Mouse (Mus musculus): ENCODE measurements around the gene Mdfic. TPM values are rescaled to one million over a fixed set of nuclear protein-coding genes. Genes with fewer than 3 reads are reported as not detected.

The Mdfic gene
- total RNA-seq, 1 experiment, result 8.1 TPM

DNA sequence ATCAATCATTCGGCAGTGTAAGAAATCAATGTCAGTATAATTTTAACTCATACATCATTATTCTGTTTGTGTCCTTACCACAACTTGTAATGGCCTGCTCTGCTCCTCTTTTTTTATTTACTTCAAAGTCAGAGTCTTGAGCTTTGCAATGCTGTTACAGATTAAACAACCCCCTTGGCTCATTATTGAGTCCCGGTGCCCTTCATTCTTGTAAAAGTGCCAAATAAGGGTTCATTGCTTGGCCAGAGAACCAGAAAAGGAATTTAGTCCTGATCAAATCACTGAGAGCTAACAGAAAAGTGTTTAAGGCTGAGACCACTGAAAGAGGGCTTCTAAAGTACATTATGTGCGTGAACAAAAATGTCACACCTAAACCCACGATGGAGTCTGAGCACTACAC, 10.2 kb downstream of the Mdfic start:
- Histone ChIP-seq H3K27ac (ENCODE audit: insufficient read depth, low read depth, low read length, poor library complexity, severe bottlenecking) (no peak overlapping the region), H3K36me3 (ENCODE audit: control insufficient read depth, insufficient read depth, low read length, poor library complexity, severe bottlenecking) (no peaks in the 10 kb centered on the region), H3K4me1 (ENCODE audit: control insufficient read depth in 2 of 2, insufficient read depth in 2 of 2, low read length in 2 of 2, poor library complexity in 1 of 2) (no peaks in the 10 kb centered on the region), H3K9me3 (ENCODE audit: control insufficient read depth, insufficient read depth, low read depth, low read length) (no peaks in the 10 kb centered on the region), H3K4me3 (ENCODE audit: insufficient read depth in 1 of 2, low read depth in 1 of 2, low read length in 2 of 2, poor library complexity in 1 of 2, severe bottlenecking in 1 of 2) (no peak overlapping the region), H3K9ac (ENCODE audit: insufficient read depth, low read depth, low read length, poor library complexity, severe bottlenecking) (no peak overlapping the region)
- in situ Hi-C loops (cut with MboI; ENCODE audit: low sequenced_read_pairs in 2 of 2, unreplicated experiment in 2 of 2), result no loop called here
- no peak for DNase-seq (ENCODE audit: low read depth, low spot score)
- TF ChIP-seq ZC3H11A (IDR thresholded peaks at IDR 0.05; ENCODE audit: borderline replicate concordance, low read depth, low read length) (no peak), ZNF384 (IDR thresholded peaks at IDR 0.05; ENCODE audit: low read depth, low read length) (no peak), MAFK (IDR thresholded peaks at IDR 0.05; ENCODE audit: insufficient read depth, low read depth, low read length) (no peak), HCFC1 (IDR thresholded peaks at IDR 0.05; ENCODE audit: borderline replicate concordance, insufficient read depth, low read length) (no peak), CHD2 (IDR thresholded peaks at IDR 0.05; ENCODE audit: low read depth, low read length) (no peak)

DNA sequence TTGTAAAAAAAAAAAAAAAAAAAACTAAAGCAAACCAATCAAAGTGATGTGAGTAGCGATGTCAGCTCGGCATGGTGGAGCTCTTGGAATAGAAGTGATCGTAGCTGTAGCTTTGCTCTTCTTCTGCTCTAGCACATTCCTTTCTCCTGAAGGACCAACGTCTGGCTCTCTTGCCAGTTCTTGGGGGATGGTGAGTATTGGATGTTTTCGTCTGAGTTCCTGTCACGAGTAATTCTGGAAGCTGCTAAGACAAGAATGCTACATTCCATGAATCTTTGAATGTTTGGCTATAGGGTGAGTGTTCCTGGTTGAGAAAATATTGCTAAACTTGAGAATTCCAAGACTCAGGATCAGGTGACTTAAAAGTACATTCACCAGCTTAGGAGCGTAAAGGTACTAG, 11.0 kb downstream of the Mdfic start:
- TF ChIP-seq HCFC1 (IDR thresholded peaks at IDR 0.05; ENCODE audit: borderline replicate concordance, insufficient read depth, low read length) (no peak), ZC3H11A (IDR thresholded peaks at IDR 0.05; ENCODE audit: borderline replicate concordance, low read depth, low read length) (no peak), CHD2 (IDR thresholded peaks at IDR 0.05; ENCODE audit: low read depth, low read length) (no peak), ZNF384 (IDR thresholded peaks at IDR 0.05; ENCODE audit: low read depth, low read length) (no peak), MAFK (IDR thresholded peaks at IDR 0.05; ENCODE audit: insufficient read depth, low read depth, low read length) (no peak)
- no peak overlapping the region for H3K27ac ChIP-seq (ENCODE audit: insufficient read depth, low read depth, low read length, poor library complexity, severe bottlenecking)
- no peaks in the 10 kb centered on the region for H3K36me3 ChIP-seq (ENCODE audit: control insufficient read depth, insufficient read depth, low read length, poor library complexity, severe bottlenecking)
- in situ Hi-C loops (cut with MboI; ENCODE audit: low sequenced_read_pairs in 2 of 2, unreplicated experiment in 2 of 2), result no loop called here
- H3K9me3 ChIP-seq (ENCODE audit: control insufficient read depth, insufficient read depth, low read depth, low read length), result no peaks in the 10 kb centered on the region
- no peak overlapping the region for H3K9ac ChIP-seq (ENCODE audit: insufficient read depth, low read depth, low read length, poor library complexity, severe bottlenecking)
- H3K4me3 ChIP-seq (ENCODE audit: insufficient read depth in 1 of 2, low read depth in 1 of 2, low read length in 2 of 2, poor library complexity in 1 of 2, severe bottlenecking in 1 of 2), result no peak overlapping the region
- DNase-seq (ENCODE audit: low read depth, low spot score), result no peak
- no peaks in the 10 kb centered on the region for H3K4me1 ChIP-seq (ENCODE audit: control insufficient read depth in 2 of 2, insufficient read depth in 2 of 2, low read length in 2 of 2, poor library complexity in 1 of 2)

DNA sequence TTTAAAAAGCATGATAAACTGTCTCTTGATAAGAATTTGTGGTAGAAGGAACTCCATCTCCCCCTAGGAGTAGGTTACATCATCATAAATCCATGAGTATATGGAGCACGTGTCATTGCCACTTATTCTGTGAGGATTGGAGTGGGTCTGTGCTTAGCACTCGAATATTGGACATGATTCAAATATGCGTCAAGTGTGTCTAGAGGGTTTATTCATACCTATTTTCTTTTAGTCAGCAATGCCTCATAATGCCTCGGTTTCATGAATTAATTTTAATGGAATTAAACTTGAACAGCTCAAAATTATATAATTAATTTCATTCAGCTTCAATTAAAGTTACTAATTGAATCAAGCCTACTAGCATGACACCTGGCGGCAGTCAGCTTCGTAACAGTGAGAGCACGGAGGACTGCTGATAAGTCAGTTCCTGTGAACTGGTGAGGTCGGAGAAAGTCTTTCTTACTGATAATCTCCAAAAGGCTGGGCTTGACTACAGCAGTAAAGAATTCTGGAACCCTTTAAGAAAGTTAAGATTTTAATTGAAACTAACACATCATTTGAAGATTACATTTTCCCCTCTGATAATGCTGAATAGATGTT, 17.0 kb downstream of the Mdfic start:
- Histone ChIP-seq H3K9me3 (ENCODE audit: control insufficient read depth, insufficient read depth, low read depth, low read length) (no peaks in the 10 kb centered on the region), H3K36me3 (ENCODE audit: control insufficient read depth, insufficient read depth, low read length, poor library complexity, severe bottlenecking) (no peaks in the 10 kb centered on the region), H3K9ac (ENCODE audit: insufficient read depth, low read depth, low read length, poor library complexity, severe bottlenecking) (no peak overlapping the region), H3K4me3 (ENCODE audit: insufficient read depth in 1 of 2, low read depth in 1 of 2, low read length in 2 of 2, poor library complexity in 1 of 2, severe bottlenecking in 1 of 2) (no peak overlapping the region), H3K27ac (ENCODE audit: insufficient read depth, low read depth, low read length, poor library complexity, severe bottlenecking) (no peak overlapping the region), H3K4me1 (ENCODE audit: control insufficient read depth in 2 of 2, insufficient read depth in 2 of 2, low read length in 2 of 2, poor library complexity in 1 of 2) (no peaks in the 10 kb centered on the region)
- no peak for DNase-seq (ENCODE audit: low read depth, low spot score)
- no peak for TF ChIP-seq ZNF384 (IDR thresholded peaks at IDR 0.05; ENCODE audit: low read depth, low read length)
- TF ChIP-seq ZC3H11A (IDR thresholded peaks at IDR 0.05; ENCODE audit: borderline replicate concordance, low read depth, low read length), result no peak
- in situ Hi-C loops (cut with MboI; ENCODE audit: low sequenced_read_pairs in 2 of 2, unreplicated experiment in 2 of 2), result no loop called here

DNA sequence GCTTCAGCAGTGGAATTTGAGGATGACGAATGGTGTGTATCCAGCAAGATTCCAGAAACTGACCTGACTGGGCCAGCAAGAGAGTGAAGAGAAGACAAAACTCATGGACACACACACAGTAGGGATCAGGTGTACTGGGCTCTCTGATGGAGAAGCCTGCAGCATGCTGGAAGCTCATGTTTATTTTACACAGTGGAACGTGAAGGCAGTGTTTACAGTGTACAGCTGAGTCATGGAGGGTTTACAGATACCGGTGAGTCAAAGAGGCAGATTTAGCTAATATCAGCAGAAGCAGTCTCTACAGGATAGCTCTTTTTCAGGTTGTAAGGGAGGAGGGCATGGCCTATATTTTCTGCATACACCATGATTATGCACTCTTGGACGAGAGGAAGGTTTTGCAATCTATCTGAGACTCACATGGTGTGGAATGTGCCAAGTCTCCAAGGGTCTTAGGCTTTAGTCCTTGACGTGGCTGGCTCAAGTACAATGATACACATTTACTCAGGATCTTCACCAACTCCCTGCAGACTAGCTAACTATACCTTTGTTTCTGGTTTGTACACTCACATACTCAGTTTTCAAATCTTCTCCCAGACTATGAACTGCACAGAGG, 18.0 kb downstream of the Mdfic start:
- Histone ChIP-seq H3K4me1 (ENCODE audit: control insufficient read depth in 2 of 2, insufficient read depth in 2 of 2, low read length in 2 of 2, poor library complexity in 1 of 2) (peaks cover 0 to 2% of the 10 kb centered on the region in 2 experiments; a peak in 1 of 4 replicates), H3K36me3 (ENCODE audit: control insufficient read depth, insufficient read depth, low read length, poor library complexity, severe bottlenecking) (no peaks in the 10 kb centered on the region), H3K9ac (ENCODE audit: insufficient read depth, low read depth, low read length, poor library complexity, severe bottlenecking) (no peak overlapping the region), H3K9me3 (ENCODE audit: control insufficient read depth, insufficient read depth, low read depth, low read length) (no peaks in the 10 kb centered on the region), H3K4me3 (ENCODE audit: insufficient read depth in 1 of 2, low read depth in 1 of 2, low read length in 2 of 2, poor library complexity in 1 of 2, severe bottlenecking in 1 of 2) (no peak overlapping the region), H3K27ac (ENCODE audit: insufficient read depth, low read depth, low read length, poor library complexity, severe bottlenecking) (no peak overlapping the region)
- no peak for DNase-seq (ENCODE audit: low read depth, low spot score)
- TF ChIP-seq ZNF384 (IDR thresholded peaks at IDR 0.05; ENCODE audit: low read depth, low read length) (no peak), MAFK (IDR thresholded peaks at IDR 0.05; ENCODE audit: insufficient read depth, low read depth, low read length) (no peak), CHD2 (IDR thresholded peaks at IDR 0.05; ENCODE audit: low read depth, low read length) (no peak), ZC3H11A (IDR thresholded peaks at IDR 0.05; ENCODE audit: borderline replicate concordance, low read depth, low read length) (no peak), HCFC1 (IDR thresholded peaks at IDR 0.05; ENCODE audit: borderline replicate concordance, insufficient read depth, low read length) (no peak)
- in situ Hi-C loops (cut with MboI; ENCODE audit: low sequenced_read_pairs in 2 of 2, unreplicated experiment in 2 of 2), result no loop called here
